Mouse (Mus musculus): ENCODE data around the gene Itsn2. TPM values are rescaled to one million over a fixed set of nuclear protein-coding genes. Genes with fewer than 3 reads are reported as not detected.

The Itsn2 gene
- polyA plus RNA-seq, 1 experiment from 2014 or later = 26.9 TPM

GRCm38 (mm10) chr12:4757060-4757459, 164.6 kb downstream of the Itsn2 start:
- DNase-seq (ENCODE audit: low spot score) (no peak), ATAC-seq (ENCODE audit: low FRiP score, low TSS enrichment) (no peak)
- H3K4me3 ChIP-seq (ENCODE audit: low read depth, low read length) = no peak overlapping the region
- no peaks in the 10 kb centered on the region for H3K9me3 ChIP-seq (ENCODE audit: control insufficient read depth, low read length)
- 57% methylated on average over 1 of the region's 1 CpGs for WGBS
- no peak overlapping the region for H3K27ac ChIP-seq (replicated peaks)
- H3K36me3 ChIP-seq (ENCODE audit: control insufficient read depth, insufficient read depth, low read length) = no peaks in the 10 kb centered on the region
- no peak for TF ChIP-seq CTCF (IDR thresholded peaks at IDR 0.05; ENCODE audit: low read depth)
- TF ChIP-seq EP300 (optimal IDR thresholded peaks at IDR 0.05) = no peak
- H3K4me2 ChIP-seq (replicated peaks; ENCODE audit: low read depth) = no peak overlapping the region
- H3K4me1 ChIP-seq (replicated peaks; ENCODE audit: control insufficient read depth, insufficient read depth) = no peaks in the 10 kb centered on the region
- no peak overlapping the region for H3K9ac ChIP-seq (ENCODE audit: low read length)
- H3K27me3 ChIP-seq (ENCODE audit: control insufficient read depth, insufficient read depth, low read length) = no peaks in the 10 kb centered on the region

Other genes starting within 250 kb of the Itsn2 start
- 5.0 and 6.0 TPM in 2 replicates for gene Ncoa1, start 115.5 kb upstream of the Itsn2 start, polyA plus RNA-seq (2015; fragmentation: Nextera tagmentation; extraction: Ambion mirVana)
- not detected in 2 replicates for gene Gm3625, start 289 bp downstream of the Itsn2 start, polyA plus RNA-seq (2015; fragmentation: Nextera tagmentation; extraction: Ambion mirVana)
- 0.05 and 0.19 TPM in 2 replicates for gene Fam228a, start 145.8 kb downstream of the Itsn2 start, polyA plus RNA-seq (2015; fragmentation: Nextera tagmentation; extraction: Ambion mirVana)
- gene Pfn4, start 176.4 kb downstream of the Itsn2 start, polyA plus RNA-seq (2015; fragmentation: Nextera tagmentation; extraction: Ambion mirVana) = 0.96 and 1.4 TPM in 2 replicates
- gene Fam228b, start 176.6 kb downstream of the Itsn2 start, polyA plus RNA-seq (2015; fragmentation: Nextera tagmentation; extraction: Ambion mirVana) = 0.68 and 1.0 TPM in 2 replicates
- 288 and 301 TPM in 2 replicates for gene Sf3b6, start 224.9 kb downstream of the Itsn2 start, polyA plus RNA-seq (2015; fragmentation: Nextera tagmentation; extraction: Ambion mirVana)
- 7.7 and 8.3 TPM in 2 replicates for gene Fkbp1b, start 249.0 kb downstream of the Itsn2 start, polyA plus RNA-seq (2015; fragmentation: Nextera tagmentation; extraction: Ambion mirVana)

All from stomach, postnatal 0 days (tissue).